Mouse (Mus musculus) layer of hippocampus, adult 2 months (tissue): ENCODE results near the gene Syvn1. TPM values are rescaled to one million over a fixed set of nuclear protein-coding genes. Genes with fewer than 3 reads are reported as not detected.

Source experiments
- DNase-seq, 2 experiments: peaks; one replicate each; pipeline ENCODE4 v3.0.0; 2022; ENCODE audit warnings: low spot score in 2 of 2
- H3K27ac ChIP-seq: fragments of 200-600 bp; 2 replicates; pipeline ENCODE4 v1.8.1; 2022
- H3K4me3 ChIP-seq: fragments of 200-600 bp; 2 replicates; pipeline ENCODE4 v1.8.1; 2022; ENCODE audit warnings: mild to moderate bottlenecking
- CTCF ChIP-seq: fragments of 200-600 bp; conservative IDR thresholded peaks from 2 replicates; pipeline ENCODE4 v1.8.1; 2022; ENCODE audit warnings: antibody characterized with exemption, mild to moderate bottlenecking, moderate library complexity
- microRNA-seq, 2 experiments: library from miRNA; unstranded; fragments of <30 nt; microRNA quantifications; one replicate each; pipeline ENCODE4 v1.2.0; 2021
- total RNA-seq, 2 experiments: library from RNA; stranded (reverse); gene quantifications; 2 replicates each; pipeline ENCODE4 v1.2.3; 2021

The Syvn1 gene
- total RNA-seq, 2 experiments from 2014 or later: 42.0 to 45.1 TPM

GRCm38 (mm10) chr19:6084478-6085248, 38.3 kb downstream of the Syvn1 start, which contains the start of the genes Zfpl1 and Cdca5:
TSS of gene Zfpl1 (minus strand) at chr19:6084956.
TSS of gene Cdca5 (plus strand) at chr19:6084983.
- peak; percentile 95 to 97 for DNase-seq
- Histone ChIP-seq H3K4me3 (peak within 1 kb of the TSS; percentile 70), H3K27ac (peak within 1 kb of the TSS; percentile 68; the same call in 1 of the 2 replicates)
- peak; percentile 19; the same call in 1 of the 2 replicates for TF ChIP-seq CTCF

- no peak for TF ChIP-seq CTCF
- Histone ChIP-seq H3K4me3 (peak overlapping the region; percentile 70), H3K27ac (no peak overlapping the region)
- no peak for DNase-seq
Measured at GRCm38 (mm10) chr19:6085417-6085879, 39.1 kb downstream of the Syvn1 start.

GRCm38 (mm10) chr19:6088841-6089240, 42.5 kb downstream of the Syvn1 start:
- DNase-seq: no peak

GRCm38 (mm10) chr19:6094119-6094518, 47.7 kb downstream of the Syvn1 start, which contains the start of gene AC131692.1:
TSS of gene AC131692.1 (plus strand) at chr19:6094419.
- no peak for DNase-seq
- Histone ChIP-seq H3K27ac (no peak within 1 kb of the TSS), H3K4me3 (no peak within 1 kb of the TSS)
- no peak for TF ChIP-seq CTCF

More at GRCm38 (mm10) chr19:6088841-6089240, 42.5 kb downstream of the Syvn1 start:
- TF ChIP-seq CTCF: no peak
- H3K4me3 ChIP-seq: no peak overlapping the region
- no peak overlapping the region for H3K27ac ChIP-seq

- H3K4me3 ChIP-seq: no peak overlapping the region
- TF ChIP-seq CTCF: no peak
- DNase-seq: no peak
Measured at GRCm38 (mm10) chr19:6097847-6098246, 51.5 kb downstream of the Syvn1 start.

GRCm38 (mm10) chr19:6101186-6101585, 54.8 kb downstream of the Syvn1 start:
- Histone ChIP-seq H3K4me3 (no peak overlapping the region), H3K27ac (no peak overlapping the region)
- TF ChIP-seq CTCF: no peak
- DNase-seq: no peak

More at GRCm38 (mm10) chr19:6097847-6098246, 51.5 kb downstream of the Syvn1 start:
- H3K27ac ChIP-seq: no peak overlapping the region

- no peak overlapping the region for H3K27ac ChIP-seq
- no peak for TF ChIP-seq CTCF
- no peak overlapping the region for H3K4me3 ChIP-seq
- no peak for DNase-seq
Measured at GRCm38 (mm10) chr19:6102169-6102853, 55.9 kb downstream of the Syvn1 start.

Small RNA genes within 50 kb of the gene (microRNA-seq; reads per million reads assigned to microRNA genes)
- gene Mir6988: 1.6 to 4.4 reads per million in 2 experiments

Other genes with a start within 250 kb of the Syvn1 start
- 10 to 100 TPM in 1 of 2 experiments, 1 to 10 TPM in 1; 9.5 to 10.6 TPM for gene Frmd8, start 171.3 kb upstream of the Syvn1 start, total RNA-seq
- gene Slc25a45, start 168.8 kb upstream of the Syvn1 start, total RNA-seq: 1 to 10 TPM; 3.5 to 3.6 TPM
- gene Tigd3, start 152.4 kb upstream of the Syvn1 start, total RNA-seq: 1 to 10 TPM; 2.5 to 3.2 TPM
- gene Dpf2, start 133.6 kb upstream of the Syvn1 start, total RNA-seq: 10 to 100 TPM; 94.1 to 95.3 TPM
- 1 to 10 TPM; 3.4 to 3.8 TPM for gene Cdc42ep2, start 121.8 kb upstream of the Syvn1 start, total RNA-seq
- gene Pola2, start 82.4 kb upstream of the Syvn1 start, total RNA-seq: 1 to 10 TPM; 6.2 to 6.6 TPM
- gene Slc22a20, start 60.4 kb upstream of the Syvn1 start, total RNA-seq: not detected
- 10 to 100 TPM; 28.2 to 29.9 TPM for gene Capn1, start 30.7 kb upstream of the Syvn1 start, total RNA-seq
- gene Mrpl49, start 11.2 kb downstream of the Syvn1 start, total RNA-seq: 10 to 100 TPM; 42.8 to 49.6 TPM
- 100 to 1,000 TPM; 676 to 714 TPM for gene Fau, start 11.3 kb downstream of the Syvn1 start, total RNA-seq
- gene Znhit2, start 14.6 kb downstream of the Syvn1 start, total RNA-seq: 10 to 100 TPM; 39.0 to 42.5 TPM
- 10 to 100 TPM; 25.3 to 26.0 TPM for gene Tm7sf2, start 21.8 kb downstream of the Syvn1 start, total RNA-seq
- 100 to 1,000 TPM in 1 of 2 experiments, 10 to 100 TPM in 1; 96.5 to 103 TPM for gene Vps51, start 30.7 kb downstream of the Syvn1 start, total RNA-seq
- not detected for gene Tmem262, start 33.5 kb downstream of the Syvn1 start, total RNA-seq
- not detected for gene Gm28374, start 35.7 kb downstream of the Syvn1 start, total RNA-seq
- 10 to 100 TPM; 40.1 to 44.0 TPM for gene Zfpl1, start 38.4 kb downstream of the Syvn1 start, total RNA-seq
- gene Cdca5, start 38.4 kb downstream of the Syvn1 start, total RNA-seq: under 1 TPM; 0.23 to 0.27 TPM
- gene AC131692.1, start 47.8 kb downstream of the Syvn1 start, total RNA-seq: not detected
- under 1 TPM in 1 of 2 experiments, not detected in 1; 0.17 TPM for gene Naaladl1, start 59.2 kb downstream of the Syvn1 start, total RNA-seq
- 10 to 100 TPM; 14.0 to 15.0 TPM for gene Sac3d1, start 72.1 kb downstream of the Syvn1 start, total RNA-seq
- 10 to 100 TPM; 43.5 to 46.0 TPM for gene Snx15, start 81.7 kb downstream of the Syvn1 start, total RNA-seq
- under 1 TPM in 1 of 2 experiments, not detected in 1; 0.29 TPM for gene Batf2, start 94.4 kb downstream of the Syvn1 start, total RNA-seq
- gene Arl2, start 95.0 kb downstream of the Syvn1 start, total RNA-seq: 10 to 100 TPM; 72.1 to 76.9 TPM
- gene Majin, start 137.8 kb downstream of the Syvn1 start, total RNA-seq: not detected
- gene Gpha2, start 179.8 kb downstream of the Syvn1 start, total RNA-seq: not detected
- 100 to 1,000 TPM; 127 to 137 TPM for gene Ppp2r5b, start 189.3 kb downstream of the Syvn1 start, total RNA-seq
- 10 to 100 TPM; 32.5 to 39.0 TPM for gene Atg2a, start 195.1 kb downstream of the Syvn1 start, total RNA-seq
- 10 to 100 TPM; 80.2 to 82.3 TPM for gene Ehd1, start 230.1 kb downstream of the Syvn1 start, total RNA-seq